Mouse (Mus musculus) CH12F3 (cell line): ENCODE results near the gene Pprc1.

ENCODE experiments used
- in situ Hi-C: fragments of 300-500 bp; cut with MboI; formaldehyde crosslinking; loops from 2 replicates; pipeline ENCODE4 v1.14.3; 2020; ENCODE audit warnings: low sequenced_read_pairs

The Pprc1 gene

DNA sequence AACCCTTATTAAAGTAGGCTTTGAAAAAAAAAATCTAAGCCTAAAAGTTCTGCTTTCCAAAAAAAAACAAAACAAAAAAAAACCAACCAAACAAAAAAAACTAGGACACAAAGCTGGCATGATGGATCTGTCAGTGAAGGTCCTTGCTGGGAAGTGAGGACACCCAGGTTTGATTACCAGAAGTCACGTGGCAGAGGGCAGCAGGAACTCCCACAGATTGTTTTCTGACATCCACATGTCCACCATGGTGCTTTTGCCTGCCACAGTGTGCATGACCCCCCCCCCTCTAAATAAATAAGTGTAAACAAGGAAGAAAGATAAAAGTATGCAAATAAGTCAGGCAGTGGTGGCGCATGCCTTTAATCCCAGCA lies 59.5 kb downstream of the Pprc1 start:
- in situ Hi-C loops, result no loop called here

DNA sequence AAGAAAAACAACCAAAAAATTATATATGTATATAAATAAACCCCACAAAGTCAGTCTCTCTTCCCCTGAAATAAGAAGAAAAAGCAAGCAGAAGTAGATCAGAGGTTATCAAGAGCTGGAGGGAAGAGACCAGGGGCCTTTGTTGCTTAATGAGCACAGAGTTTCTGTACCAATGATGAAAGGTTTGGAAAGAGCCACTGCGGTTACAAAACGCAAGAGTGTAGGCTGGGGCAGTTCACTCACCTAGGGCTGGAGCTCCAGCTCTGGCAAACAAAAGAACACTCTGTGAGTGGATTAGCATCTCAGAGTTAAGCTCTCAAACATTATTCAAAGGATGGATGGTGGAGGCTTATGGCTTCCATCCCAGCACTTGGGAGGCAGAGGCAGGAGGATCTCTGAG lies 65.5 kb downstream of the Pprc1 start:
- in situ Hi-C loops, result no loop called here

DNA sequence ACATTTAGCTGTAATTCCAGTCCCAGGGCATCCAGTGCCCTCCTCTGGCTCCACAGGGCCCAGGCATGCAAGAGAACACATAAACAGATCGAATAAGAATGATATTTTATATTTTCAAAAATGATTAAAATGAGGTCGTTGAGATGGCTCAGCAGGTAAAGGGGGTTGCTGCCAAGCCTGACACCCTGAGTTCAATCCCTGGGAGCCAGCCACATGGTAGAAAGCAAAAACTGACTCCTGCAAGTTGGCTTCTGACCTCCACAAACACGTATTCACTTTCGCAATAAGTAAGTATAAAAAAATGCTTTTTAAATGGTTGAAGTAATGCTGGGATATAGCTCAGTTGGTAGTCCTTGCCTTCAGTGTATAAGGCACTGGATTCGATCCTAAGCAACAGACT lies 66.1 kb downstream of the Pprc1 start:
- in situ Hi-C loops, result no loop called here

DNA sequence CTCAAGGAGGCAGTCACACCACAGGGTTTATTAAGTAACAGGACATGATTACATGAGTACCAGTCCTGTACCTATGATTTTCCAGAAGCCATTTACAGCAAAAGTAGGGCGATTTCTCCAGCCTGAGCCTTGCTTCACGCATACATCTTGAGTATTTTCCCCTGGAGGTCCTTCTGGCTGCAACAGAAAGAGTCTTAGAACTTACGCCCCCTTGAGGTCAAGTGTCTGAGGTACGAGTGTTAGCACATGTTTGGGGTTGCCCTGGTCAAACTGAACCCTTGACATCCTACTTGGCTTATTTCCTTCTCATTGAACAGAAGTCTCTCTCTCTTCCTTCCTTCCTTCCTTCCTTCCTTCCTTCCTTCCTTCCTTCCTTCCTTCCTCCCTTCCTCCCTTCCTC lies 69.9 kb downstream of the Pprc1 start:
- in situ Hi-C loops, result no loop called here

DNA sequence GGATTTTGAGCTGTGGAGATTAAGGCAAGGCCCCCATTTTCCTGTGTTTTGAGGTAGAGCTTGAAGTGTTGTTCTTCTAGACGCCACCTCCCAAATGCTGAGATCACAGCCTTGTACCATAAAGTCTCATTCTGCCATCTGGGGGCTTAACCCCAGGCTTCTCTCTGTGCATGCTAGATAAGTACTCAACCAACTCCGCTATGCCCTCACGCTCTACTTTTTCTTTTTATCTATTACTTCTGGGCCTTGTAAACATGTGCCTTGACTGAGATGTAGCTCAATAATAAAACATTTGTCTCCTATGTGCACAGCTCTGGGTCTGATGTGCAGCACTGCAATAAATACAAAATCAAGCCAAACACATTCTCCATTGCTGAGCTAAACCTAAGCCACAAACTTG lies 74.8 kb downstream of the Pprc1 start:
- in situ Hi-C loops, result no loop called here

DNA sequence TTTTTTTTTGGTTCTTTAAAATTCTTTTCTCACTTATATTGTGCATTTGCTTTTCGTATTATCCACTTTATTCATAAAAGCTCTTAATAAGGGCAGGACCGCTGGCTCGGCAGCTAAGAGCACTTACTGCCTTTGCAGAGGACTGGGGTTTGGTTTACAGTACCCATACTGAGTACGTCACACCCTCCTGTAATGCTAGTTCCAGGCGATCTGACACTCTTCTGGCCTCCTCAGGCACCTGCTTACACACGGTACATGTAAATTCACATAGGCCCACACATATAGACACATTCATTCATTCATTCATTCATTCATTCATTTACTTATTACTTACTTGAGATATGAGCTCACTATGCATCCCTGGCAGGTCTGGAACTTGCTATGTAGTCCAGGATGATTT lies 76.2 kb downstream of the Pprc1 start:
- in situ Hi-C loops, result no loop called here
